Mouse (Mus musculus): ENCODE data around the gene Hmgcl. TPM values are rescaled to one million over a fixed set of nuclear protein-coding genes. Genes with fewer than 3 reads are reported as not detected.

Gene Hmgcl
- total and polyA plus RNA-seq, 2 experiments from 2014 or later, result 26.9 to 54.1 TPM

DNA sequence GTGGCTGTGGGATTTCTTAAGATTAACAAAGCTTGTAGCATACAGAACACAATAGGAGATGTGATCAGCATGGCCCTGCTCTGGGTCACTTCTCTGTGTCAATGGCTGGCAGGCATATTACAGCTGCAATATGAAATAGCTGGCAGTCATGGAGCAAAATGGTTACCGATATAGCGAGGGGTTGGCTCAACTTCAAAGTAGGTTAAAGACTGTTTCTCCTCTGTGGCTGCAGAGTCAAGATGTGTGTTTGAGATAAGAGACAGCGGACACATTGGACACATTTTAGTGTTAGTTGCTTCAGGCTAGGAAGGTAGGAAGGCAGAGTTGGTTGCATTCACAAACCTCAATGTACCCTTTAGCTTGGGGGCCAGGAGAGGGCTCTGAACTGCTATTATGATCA is 39.6 kb upstream of the Hmgcl start:
- no peak overlapping the region for H3K4me2 ChIP-seq (ENCODE audit: low read depth, low read length, poor library complexity, severe bottlenecking)
- no peaks in the 10 kb centered on the region for H3K9me3 ChIP-seq (ENCODE audit: low read length)
- no peak for DNase-seq (ENCODE audit: low spot score)
- H3K4me1 ChIP-seq (ENCODE audit: insufficient read depth, low read length), result no peaks in the 10 kb centered on the region
- H3K27ac ChIP-seq (ENCODE audit: low read depth, low read length), result no peak overlapping the region
- no peaks in the 10 kb centered on the region for H3K36me3 ChIP-seq (ENCODE audit: insufficient read depth, low read length)
- no peaks in the 10 kb centered on the region for H3K27me3 ChIP-seq (ENCODE audit: insufficient read depth, low read length)
- H3K9ac ChIP-seq (replicated peaks; ENCODE audit: low read length, poor library complexity, severe bottlenecking), result no peak overlapping the region
- WGBS, result 91% methylated on average over 3 of the region's 3 CpGs
- no peak overlapping the region for H3K4me3 ChIP-seq (ENCODE audit: low read depth, low read length)
- no peak for ATAC-seq (ENCODE audit: low FRiP score)
- TF ChIP-seq CTCF (IDR thresholded peaks at IDR 0.05), result no peak

DNA sequence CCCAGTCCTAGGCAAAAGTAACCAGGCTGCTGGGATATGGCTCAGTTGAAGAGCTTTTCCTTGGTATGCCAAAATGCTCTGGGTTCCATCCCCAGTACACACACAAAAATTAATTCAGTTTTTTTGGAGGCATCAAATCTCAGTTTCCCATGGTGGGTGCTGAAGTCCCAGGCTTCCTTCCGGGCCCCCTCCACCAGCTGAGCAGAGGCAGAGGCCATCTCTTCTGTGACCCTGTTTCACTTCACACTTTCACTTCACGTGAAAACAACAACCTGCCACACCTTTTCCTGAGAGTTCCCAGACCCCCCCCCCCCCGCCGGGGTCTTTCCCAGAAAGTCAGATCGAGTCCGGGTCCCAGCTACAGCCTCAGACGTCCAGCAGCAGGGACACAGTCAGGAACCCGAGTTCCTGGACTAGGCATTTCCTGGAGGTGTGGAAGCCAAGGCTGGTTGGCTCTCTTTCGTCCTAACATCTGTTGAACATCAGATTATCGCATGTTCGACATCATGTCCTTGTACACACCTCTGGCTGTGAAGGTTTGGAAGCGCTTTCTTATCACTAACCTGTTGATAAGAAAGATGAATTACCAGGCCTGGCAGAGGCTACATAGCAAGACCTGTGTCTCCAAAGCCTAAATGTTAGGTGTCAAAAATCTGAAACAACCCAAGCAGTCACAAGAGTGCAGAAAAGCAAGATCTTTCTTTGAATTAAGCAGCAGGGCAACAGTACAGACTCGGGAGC is 36.8 kb upstream of the Hmgcl start:
- Histone ChIP-seq H3K27ac (ENCODE audit: low read depth, low read length) (no peak overlapping the region), H3K4me1 (ENCODE audit: insufficient read depth, low read length) (no peaks in the 10 kb centered on the region), H3K4me3 (ENCODE audit: low read depth, low read length) (no peak overlapping the region), H3K36me3 (ENCODE audit: insufficient read depth, low read length) (no peaks in the 10 kb centered on the region), H3K27me3 (ENCODE audit: insufficient read depth, low read length) (no peaks in the 10 kb centered on the region), H3K4me2 (ENCODE audit: low read depth, low read length, poor library complexity, severe bottlenecking) (no peak overlapping the region), H3K9ac (replicated peaks; ENCODE audit: low read length, poor library complexity, severe bottlenecking) (no peak overlapping the region), H3K9me3 (ENCODE audit: low read length) (no peaks in the 10 kb centered on the region)
- TF ChIP-seq CTCF (IDR thresholded peaks at IDR 0.05), result no peak
- no peak for ATAC-seq (ENCODE audit: low FRiP score)
- 80% methylated on average over 13 of the region's 13 CpGs for WGBS
- DNase-seq (ENCODE audit: low spot score), result no peak

- ATAC-seq (ENCODE audit: low FRiP score) (no peak), DNase-seq (ENCODE audit: low spot score) (no peak)
- Histone ChIP-seq H3K4me3 (ENCODE audit: low read depth, low read length) (no peak overlapping the region), H3K27me3 (ENCODE audit: insufficient read depth, low read length) (no peaks in the 10 kb centered on the region), H3K36me3 (ENCODE audit: insufficient read depth, low read length) (no peaks in the 10 kb centered on the region), H3K9me3 (ENCODE audit: low read length) (no peaks in the 10 kb centered on the region), H3K4me1 (ENCODE audit: insufficient read depth, low read length) (no peaks in the 10 kb centered on the region), H3K9ac (replicated peaks; ENCODE audit: low read length, poor library complexity, severe bottlenecking) (no peak overlapping the region), H3K27ac (ENCODE audit: low read depth, low read length) (no peak overlapping the region), H3K4me2 (ENCODE audit: low read depth, low read length, poor library complexity, severe bottlenecking) (no peak overlapping the region)
- TF ChIP-seq CTCF (IDR thresholded peaks at IDR 0.05), result no peak
- WGBS, result 72% methylated on average over 7 of the region's 7 CpGs
These were observed 34.7 kb upstream of the Hmgcl start for GRCm38 (mm10) chr4:135911531-135911930.

GRCm38 (mm10) chr4:135912164-135912563 is 34.1 kb upstream of the Hmgcl start:
- WGBS, result 54% methylated on average over 3 of the region's 3 CpGs
- Histone ChIP-seq H3K27me3 (ENCODE audit: insufficient read depth, low read length) (no peaks in the 10 kb centered on the region), H3K27ac (ENCODE audit: low read depth, low read length) (no peak overlapping the region), H3K4me1 (ENCODE audit: insufficient read depth, low read length) (no peaks in the 10 kb centered on the region), H3K9me3 (ENCODE audit: low read length) (no peaks in the 10 kb centered on the region), H3K9ac (replicated peaks; ENCODE audit: low read length, poor library complexity, severe bottlenecking) (no peak overlapping the region), H3K4me2 (ENCODE audit: low read depth, low read length, poor library complexity, severe bottlenecking) (no peak overlapping the region), H3K4me3 (ENCODE audit: low read depth, low read length) (no peak overlapping the region), H3K36me3 (ENCODE audit: insufficient read depth, low read length) (no peaks in the 10 kb centered on the region)
- TF ChIP-seq CTCF (IDR thresholded peaks at IDR 0.05), result no peak
- no peak for DNase-seq (ENCODE audit: low spot score)
- no peak for ATAC-seq (ENCODE audit: low FRiP score)

DNA sequence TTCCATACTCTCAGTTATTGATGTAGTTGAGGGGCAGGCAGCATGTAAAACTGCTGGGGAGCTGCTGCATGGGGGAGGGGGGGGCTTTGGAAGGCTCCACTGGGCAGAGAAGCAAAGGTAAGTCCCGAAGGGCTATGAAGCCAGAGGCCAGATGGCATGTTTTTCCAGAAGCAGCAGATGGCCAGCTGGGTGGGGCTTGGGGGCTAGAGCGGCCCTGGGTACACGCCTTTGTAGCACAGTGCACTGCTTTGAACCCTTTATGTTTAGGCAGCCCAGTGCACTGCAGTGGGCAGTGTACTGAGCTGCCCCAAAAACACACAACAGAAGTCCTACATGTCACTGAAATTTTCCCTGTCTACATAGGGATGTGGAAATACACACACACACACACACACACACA is 33.4 kb upstream of the Hmgcl start:
- no peak for TF ChIP-seq CTCF (IDR thresholded peaks at IDR 0.05)
- no peaks in the 10 kb centered on the region for H3K4me1 ChIP-seq (ENCODE audit: insufficient read depth, low read length)
- WGBS, result 36% methylated on average over 3 of the region's 3 CpGs
- H3K9me3 ChIP-seq (ENCODE audit: low read length), result no peaks in the 10 kb centered on the region
- no peak overlapping the region for H3K4me3 ChIP-seq (ENCODE audit: low read depth, low read length)
- H3K27ac ChIP-seq (ENCODE audit: low read depth, low read length), result no peak overlapping the region
- H3K9ac ChIP-seq (replicated peaks; ENCODE audit: low read length, poor library complexity, severe bottlenecking), result no peak overlapping the region
- H3K4me2 ChIP-seq (ENCODE audit: low read depth, low read length, poor library complexity, severe bottlenecking), result no peak overlapping the region
- DNase-seq (ENCODE audit: low spot score) (peak; percentile 78), ATAC-seq (ENCODE audit: low FRiP score) (no peak)
- no peaks in the 10 kb centered on the region for H3K36me3 ChIP-seq (ENCODE audit: insufficient read depth, low read length)
- no peaks in the 10 kb centered on the region for H3K27me3 ChIP-seq (ENCODE audit: insufficient read depth, low read length)

DNA sequence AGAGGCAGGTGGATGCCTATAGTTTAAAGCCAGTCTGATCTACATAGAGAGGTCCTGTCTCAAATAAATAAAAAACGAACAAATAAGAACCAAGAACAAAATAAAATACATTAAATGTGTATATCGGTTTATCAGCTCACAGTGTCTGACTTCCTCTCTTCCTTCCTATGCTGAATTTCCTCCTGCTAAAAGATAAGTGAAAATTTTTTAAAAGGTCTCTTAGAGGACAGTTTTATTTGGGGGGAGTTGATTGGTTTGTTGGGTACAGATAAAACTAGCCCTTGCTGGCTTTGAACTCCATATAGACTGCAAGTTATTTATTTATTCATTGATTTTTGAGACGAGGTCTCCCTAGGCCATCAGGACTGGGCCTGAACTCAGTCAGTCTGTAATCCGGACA is 32.8 kb upstream of the Hmgcl start:
- WGBS, result 72% methylated on average over 4 of the region's 4 CpGs
- no peak overlapping the region for H3K27ac ChIP-seq (ENCODE audit: low read depth, low read length)

More for the DNA sequence above, 32.8 kb upstream of the Hmgcl start:
- Histone ChIP-seq H3K4me2 (ENCODE audit: low read depth, low read length, poor library complexity, severe bottlenecking) (no peak overlapping the region), H3K9ac (replicated peaks; ENCODE audit: low read length, poor library complexity, severe bottlenecking) (no peak overlapping the region), H3K4me3 (ENCODE audit: low read depth, low read length) (no peak overlapping the region), H3K27me3 (ENCODE audit: insufficient read depth, low read length) (no peaks in the 10 kb centered on the region), H3K36me3 (ENCODE audit: insufficient read depth, low read length) (no peaks in the 10 kb centered on the region), H3K9me3 (ENCODE audit: low read length) (no peaks in the 10 kb centered on the region), H3K4me1 (ENCODE audit: insufficient read depth, low read length) (no peaks in the 10 kb centered on the region)
- ATAC-seq (ENCODE audit: low FRiP score) (no peak), DNase-seq (ENCODE audit: low spot score) (no peak)
- TF ChIP-seq CTCF (IDR thresholded peaks at IDR 0.05), result no peak

Data from midbrain, postnatal 0 days (tissue).